Mouse (Mus musculus) limb, embryonic 12.5 days (tissue): Measurements from ENCODE around the gene Ruvbl2. TPM values are rescaled to one million over a fixed set of nuclear protein-coding genes. Genes with fewer than 3 reads are reported as not detected.

Experiments
- ATAC-seq: fragments of 200-750 bp; cut with Nextera tagmentation; 2 replicates; pipeline ENCODE4 v1.8.0; 2017; ENCODE audit warnings: low read depth, moderate TSS enrichment; ENCODE audit not compliant: insufficient number of reproducible peaks, insufficient read depth, low FRiP score, low TSS enrichment
- H3K27ac ChIP-seq: fragments of 300-500 bp; sonication (generic); 2 replicates; pipeline ENCODE4 v1.5.1; 2016; ENCODE audit warnings: mild to moderate bottlenecking, moderate library complexity
- H3K27me3 ChIP-seq: fragments of 300-500 bp; sonication (generic); 2 replicates; pipeline ENCODE4 v1.6.1; 2016; ENCODE audit warnings: mild to moderate bottlenecking, moderate library complexity
- H3K36me3 ChIP-seq: fragments of 300-500 bp; sonication (generic); 2 replicates; pipeline ENCODE4 v1.6.1; 2016; ENCODE audit warnings: mild to moderate bottlenecking, moderate library complexity
- H3K4me1 ChIP-seq: fragments of 300-500 bp; sonication (generic); replicated peaks from 2 replicates; pipeline ENCODE4 v1.6.1; 2016
- H3K4me2 ChIP-seq: fragments of 300-500 bp; sonication (generic); 2 replicates; pipeline ENCODE4 v1.6.1; 2016; ENCODE audit warnings: mild to moderate bottlenecking, moderate library complexity
- H3K4me3 ChIP-seq: fragments of 300-500 bp; sonication (generic); replicated peaks from 2 replicates; pipeline ENCODE4 v1.5.1; 2016; ENCODE audit warnings: mild to moderate bottlenecking
- H3K9ac ChIP-seq: fragments of 300-500 bp; sonication (generic); replicated peaks from 2 replicates; pipeline ENCODE4 v1.6.1; 2016; ENCODE audit warnings: mild to moderate bottlenecking, moderate library complexity
- H3K9me3 ChIP-seq: fragments of 300-500 bp; sonication (generic); 2 replicates; pipeline ENCODE4 v1.6.1; 2016; ENCODE audit warnings: mild to moderate bottlenecking, moderate library complexity
- WGBS: fragments of 180-500 bp; shearing (Covaris S2); methylation state at CpG from one replicate; pipeline ENCODE4 v1.1.7; 2016; 5-methylcytosine and 5-hydroxymethylcytosine counted together
- polyA plus RNA-seq: library from polyadenylated mRNA; unstranded; fragments of >200 nt; fragmentation: Nextera tagmentation; extraction: Ambion mirVana; gene quantifications from 2 replicates; pipeline ENCODE4 v1.2.1, GENCODE M21; 2016

Gene Ruvbl2
- polyA plus RNA-seq, 1 experiment from 2014 or later = 156 TPM

DNA sequence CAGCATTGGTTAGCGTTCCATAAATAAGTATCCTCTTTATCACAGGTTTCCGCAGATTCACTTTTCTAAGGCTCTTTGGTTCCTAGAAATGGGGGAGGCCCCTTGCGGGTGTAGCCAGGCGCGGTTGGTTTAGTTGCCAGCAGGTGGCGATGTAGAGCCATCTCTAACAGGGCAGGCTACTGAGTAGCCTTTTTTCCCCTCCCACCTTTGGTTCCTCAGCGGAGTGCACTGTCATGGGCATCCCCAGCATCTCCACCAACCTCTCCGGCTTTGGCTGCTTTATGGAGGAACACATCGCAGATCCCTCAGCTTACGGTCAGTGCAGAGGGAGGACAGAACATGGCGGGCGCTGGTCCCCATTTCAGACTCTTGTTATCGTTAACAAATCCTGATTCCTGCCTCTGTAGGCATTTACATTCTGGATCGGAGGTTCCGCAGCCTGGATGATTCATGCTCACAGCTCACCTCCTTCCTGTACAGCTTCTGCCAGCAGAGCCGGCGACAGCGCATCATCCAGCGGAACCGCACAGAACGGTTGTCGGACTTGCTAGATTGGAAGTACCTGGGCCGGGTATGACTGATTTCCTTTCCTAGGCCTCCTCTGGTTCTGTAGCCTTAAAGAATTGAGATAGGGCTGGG lies 13.6 kb upstream of the Ruvbl2 start:
- no peak overlapping the region for H3K27ac ChIP-seq
- peaks cover 3% of the 10 kb centered on the region; the same call in 1 of the 2 replicates for H3K4me1 ChIP-seq
- WGBS = 57% methylated on average over 23 of the region's 23 CpGs
- H3K9ac ChIP-seq = no peak overlapping the region
- peaks cover 74% of the 10 kb centered on the region for H3K36me3 ChIP-seq
- no peak overlapping the region for H3K4me3 ChIP-seq
- H3K27me3 ChIP-seq = no peaks in the 10 kb centered on the region
- H3K4me2 ChIP-seq = no peak overlapping the region
- peak; percentile 54 for ATAC-seq
- no peaks in the 10 kb centered on the region for H3K9me3 ChIP-seq

DNA sequence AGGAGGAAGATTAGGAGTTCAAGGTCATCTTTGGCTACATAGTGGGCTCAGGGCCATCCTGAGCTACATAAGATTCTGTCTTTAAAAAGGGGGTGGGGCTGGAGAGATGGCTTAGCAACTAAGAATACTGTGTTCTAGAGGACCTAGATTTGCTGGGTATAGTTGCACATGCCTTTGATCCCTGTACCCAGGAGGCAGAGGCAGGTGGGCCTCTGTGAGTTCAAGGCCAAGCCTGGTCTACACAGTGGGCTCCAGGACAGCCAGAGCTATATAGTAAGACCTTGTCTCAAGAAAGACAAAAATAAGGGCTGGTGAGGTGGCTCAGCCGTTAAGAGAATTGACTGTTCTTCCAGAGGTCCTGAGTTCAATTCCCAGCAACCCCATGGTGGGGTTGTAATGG lies 12.1 kb upstream of the Ruvbl2 start:
- Histone ChIP-seq H3K4me3 (no peak overlapping the region), H3K27ac (no peak overlapping the region), H3K9me3 (no peaks in the 10 kb centered on the region), H3K27me3 (no peaks in the 10 kb centered on the region), H3K9ac (no peak overlapping the region), H3K36me3 (peaks cover 72% of the 10 kb centered on the region), H3K4me2 (no peak overlapping the region), H3K4me1 (no peaks in the 10 kb centered on the region; the same call in 1 of the 2 replicates)
- no peak for ATAC-seq
- WGBS = 80% methylated on average over 1 of the region's 1 CpGs

GRCm38 (mm10) chr7:45447325-45447990 lies 9.6 kb upstream of the Ruvbl2 start:
- Histone ChIP-seq H3K9me3 (no peaks in the 10 kb centered on the region), H3K9ac (no peak overlapping the region), H3K4me3 (no peak overlapping the region), H3K4me2 (no peak overlapping the region), H3K27ac (no peak overlapping the region), H3K36me3 (peaks cover 72% of the 10 kb centered on the region), H3K4me1 (no peaks in the 10 kb centered on the region; the same call in 1 of the 2 replicates), H3K27me3 (no peaks in the 10 kb centered on the region)
- no peak for ATAC-seq
- WGBS = 25% methylated on average over 11 of the region's 11 CpGs

DNA sequence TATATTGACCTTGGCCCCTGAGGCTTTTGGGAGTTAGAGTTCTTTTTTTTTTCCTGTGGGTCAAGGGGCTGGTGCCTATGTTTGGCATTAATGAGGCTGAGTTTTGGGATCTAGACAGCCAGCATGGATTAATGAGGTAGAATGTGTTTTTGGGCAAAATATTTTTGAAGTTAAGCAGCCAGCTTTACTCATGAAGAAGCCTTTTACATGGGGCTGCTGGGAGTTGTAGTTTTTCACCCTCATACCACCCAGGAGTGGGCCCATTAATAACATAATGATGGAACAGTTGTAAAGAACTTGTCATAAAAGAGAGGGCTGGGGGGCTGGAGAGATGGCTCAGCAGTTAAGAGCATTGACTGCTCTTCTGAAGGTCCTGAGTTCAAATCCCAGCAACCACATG lies 8.7 kb upstream of the Ruvbl2 start:
- H3K27me3 ChIP-seq = no peaks in the 10 kb centered on the region
- H3K9ac ChIP-seq = no peak overlapping the region
- no peak overlapping the region for H3K4me3 ChIP-seq
- peaks cover 68% of the 10 kb centered on the region for H3K36me3 ChIP-seq
- H3K4me2 ChIP-seq = no peak overlapping the region
- no peak overlapping the region for H3K27ac ChIP-seq
- no peak for ATAC-seq
- H3K9me3 ChIP-seq = no peaks in the 10 kb centered on the region
- no peaks in the 10 kb centered on the region; the same call in 1 of the 2 replicates for H3K4me1 ChIP-seq

DNA sequence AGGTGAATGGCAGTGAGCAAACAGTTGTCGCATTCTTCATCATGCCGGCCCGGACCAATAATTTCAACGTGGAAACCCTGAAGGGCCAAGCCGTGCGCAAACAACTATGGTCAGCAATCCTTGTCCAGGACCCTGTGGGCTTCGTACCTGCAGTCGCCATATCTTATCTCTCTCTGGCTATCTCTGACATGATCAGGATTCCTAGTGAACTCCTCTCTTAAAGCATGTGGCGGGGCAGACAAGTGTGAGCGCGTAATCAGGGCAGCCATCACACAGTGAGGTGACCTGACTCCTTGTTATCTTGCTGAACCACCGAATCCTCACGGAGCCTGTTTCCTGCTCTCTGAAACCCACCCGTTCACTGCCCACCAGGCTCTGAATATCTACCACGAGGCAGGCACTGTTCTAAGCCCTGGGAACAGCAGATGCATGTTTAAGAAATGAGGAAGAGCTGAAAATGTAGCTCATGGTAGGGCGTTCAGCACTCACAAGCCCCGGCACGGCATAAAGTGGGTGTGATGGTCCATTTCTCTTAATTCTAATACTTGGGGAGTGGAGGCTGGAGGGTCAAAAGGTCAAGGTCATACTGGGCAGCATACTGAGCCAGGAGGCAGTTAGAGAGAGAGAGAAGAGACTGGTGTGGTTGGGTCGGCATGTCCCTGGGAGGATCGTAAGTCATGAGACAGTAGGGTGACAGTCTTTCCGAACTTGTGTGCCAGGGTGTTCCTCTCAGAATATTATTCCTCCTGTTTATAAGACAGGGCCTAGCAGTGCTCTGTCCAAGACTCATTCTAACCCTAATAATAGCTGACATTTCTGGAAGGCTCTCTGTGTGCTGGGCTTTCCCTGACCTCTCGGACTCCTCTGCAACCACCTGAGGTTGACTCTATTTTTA lies 5.9 kb upstream of the Ruvbl2 start:
- no peak overlapping the region for H3K4me2 ChIP-seq
- no peaks in the 10 kb centered on the region for H3K9me3 ChIP-seq
- H3K9ac ChIP-seq = no peak overlapping the region
- no peaks in the 10 kb centered on the region for H3K27me3 ChIP-seq
- no peak overlapping the region for H3K4me3 ChIP-seq
- H3K4me1 ChIP-seq = no peaks in the 10 kb centered on the region; the same call in 1 of the 2 replicates
- WGBS = 86% methylated on average over 22 of the region's 22 CpGs
- H3K27ac ChIP-seq = no peak overlapping the region
- ATAC-seq = no peak
- peaks cover 73% of the 10 kb centered on the region for H3K36me3 ChIP-seq

GRCm38 (mm10) chr7:45437046-45437445 lies 850 bp downstream of the Ruvbl2 start:
- H3K4me2 ChIP-seq = peak overlapping the region; percentile 48
- no peak overlapping the region for H3K9ac ChIP-seq
- no peak for ATAC-seq
- peaks cover 43% of the 10 kb centered on the region for H3K4me1 ChIP-seq
- H3K4me3 ChIP-seq = peak overlapping the region; percentile 8; the same call in 1 of the 2 replicates
- WGBS = 24% methylated on average over 6 of the region's 6 CpGs
- H3K27ac ChIP-seq = peak overlapping the region; percentile 24; the same call in 1 of the 2 replicates
- no peaks in the 10 kb centered on the region for H3K27me3 ChIP-seq
- no peaks in the 10 kb centered on the region for H3K9me3 ChIP-seq
- peaks cover 29% of the 10 kb centered on the region for H3K36me3 ChIP-seq

- Histone ChIP-seq H3K9ac (0 out of 2 replicates have a peak overlapping the region, but pooled peaks have one; percentile 1), H3K4me1 (peaks cover 43% of the 10 kb centered on the region), H3K27me3 (no peaks in the 10 kb centered on the region), H3K9me3 (no peaks in the 10 kb centered on the region), H3K4me2 (peak overlapping the region; percentile 95), H3K36me3 (peaks cover 31% of the 10 kb centered on the region), H3K27ac (no peak overlapping the region), H3K4me3 (no peak overlapping the region)
- no peak for ATAC-seq
- 86% methylated on average over 5 of the region's 5 CpGs for WGBS
These were observed 1.5 kb downstream of the Ruvbl2 start for GRCm38 (mm10) chr7:45436444-45436843.

DNA sequence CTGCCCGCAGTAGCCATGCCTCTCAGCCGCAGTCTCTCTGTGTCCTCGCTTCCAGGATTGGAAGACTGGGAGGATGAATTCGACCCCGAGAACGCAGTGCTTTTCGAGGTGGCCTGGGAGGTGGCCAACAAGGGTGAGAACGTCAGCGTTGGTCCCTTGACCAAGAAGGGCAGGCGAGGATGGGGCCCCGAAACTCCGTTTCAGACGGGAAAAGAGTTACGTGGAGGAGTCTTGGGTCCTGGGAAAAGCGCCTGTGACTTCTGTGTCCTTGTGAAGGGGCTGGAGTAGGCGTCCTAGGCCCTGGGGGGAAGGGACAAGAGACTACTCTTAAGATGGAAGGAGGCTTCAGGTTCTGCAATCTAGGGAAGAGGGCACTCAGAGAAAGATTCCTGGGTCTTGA lies 2.9 kb downstream of the Ruvbl2 start:
- peaks cover 43% of the 10 kb centered on the region for H3K4me1 ChIP-seq
- no peaks in the 10 kb centered on the region for H3K9me3 ChIP-seq
- peak overlapping the region; percentile 87 for H3K4me3 ChIP-seq
- peak overlapping the region; percentile 76 for H3K9ac ChIP-seq
- no peak; the same call in 1 of the 2 replicates for ATAC-seq
- peaks cover 31% of the 10 kb centered on the region for H3K36me3 ChIP-seq
- peak overlapping the region; percentile 95 for H3K4me2 ChIP-seq
- H3K27ac ChIP-seq = peak overlapping the region; percentile 46
- H3K27me3 ChIP-seq = no peaks in the 10 kb centered on the region
- 3% methylated on average over 16 of the region's 16 CpGs for WGBS

- ATAC-seq = peak; percentile 94
- H3K9ac ChIP-seq = peak within 1 kb of the TSS; percentile 84
- peaks cover 43% of the 10 kb centered on the region for H3K4me1 ChIP-seq
- peaks cover 31% of the 10 kb centered on the region for H3K36me3 ChIP-seq
- peak within 1 kb of the TSS; percentile 90 for H3K27ac ChIP-seq
- WGBS = under 1% methylated on average over 45 of the region's 45 CpGs
- no peaks in the 10 kb centered on the region for H3K27me3 ChIP-seq
- H3K9me3 ChIP-seq = no peaks in the 10 kb centered on the region
- H3K4me3 ChIP-seq = peak within 1 kb of the TSS; percentile 87
- peak within 1 kb of the TSS; percentile 95 for H3K4me2 ChIP-seq
These were observed 3.5 kb downstream of the Ruvbl2 start, which contains the start of gene Gys1 for GRCm38 (mm10) chr7:45434203-45435015. Gys1 (plus strand) TSS chr7:45434844.

- Histone ChIP-seq H3K4me2 (peak overlapping the region; percentile 95), H3K4me3 (peak overlapping the region; percentile 87), H3K27me3 (no peaks in the 10 kb centered on the region), H3K36me3 (peaks cover 34% of the 10 kb centered on the region), H3K4me1 (peaks cover 43% of the 10 kb centered on the region), H3K27ac (peak overlapping the region; percentile 90), H3K9me3 (no peaks in the 10 kb centered on the region), H3K9ac (peak overlapping the region; percentile 84)
- WGBS = 3% methylated on average over 7 of the region's 7 CpGs
- no peak for ATAC-seq
These were observed 4.1 kb downstream of the Ruvbl2 start for GRCm38 (mm10) chr7:45433835-45434202.
